Mouse (Mus musculus): ENCODE results near the gene Gm11938.
"Not testable (repeated sequence)": the region's sequence is repeated elsewhere in the genome, so short reads cannot be mapped to it uniquely, and the experiment has no call there.

The Gm11938 gene

GRCm38 (mm10) chr11:99603208-99603607 is at the start of gene Gm11938:
Gene Gm11938, minus strand, starts transcription at chr11:99603308.
- in situ Hi-C loops (cut with MboI, MseI) = not testable (repeated sequence)

- in situ Hi-C loops (cut with MboI, MseI) = loop anchor here (25.0 kb wide), 1 partner anchor 588 kb away; no protein-coding TSS in a partner anchor
Measured at GRCm38 (mm10) chr11:99650136-99650535, 47.0 kb upstream of the Gm11938 start, which contains the start of gene Gm11555. Gene Gm11555, minus strand, starts transcription at chr11:99650236.

GRCm38 (mm10) chr11:99646444-99646843 is 43.3 kb upstream of the Gm11938 start:
- in situ Hi-C loops (cut with MboI, MseI) = no loop called here

- in situ Hi-C loops (cut with MboI, MseI) = no loop called here
Measured at GRCm38 (mm10) chr11:99644351-99644750, 41.2 kb upstream of the Gm11938 start.

GRCm38 (mm10) chr11:99643635-99644139 is 40.6 kb upstream of the Gm11938 start, which contains the start of gene Krtap4-7:
Gene Krtap4-7, minus strand, starts transcription at chr11:99644089.
- in situ Hi-C loops (cut with MboI, MseI) = not testable (repeated sequence)

GRCm38 (mm10) chr11:99640926-99641325 is 37.8 kb upstream of the Gm11938 start:
- in situ Hi-C loops (cut with MboI, MseI) = no loop called here

GRCm38 (mm10) chr11:99637086-99637485 is 34.0 kb upstream of the Gm11938 start:
- in situ Hi-C loops (cut with MboI, MseI) = no loop called here

GRCm38 (mm10) chr11:99634653-99635134 is 31.6 kb upstream of the Gm11938 start, which contains the start of gene Krtap4-2:
Gene Krtap4-2, minus strand, starts transcription at chr11:99635084.
- in situ Hi-C loops (cut with MboI, MseI) = no loop called here

- in situ Hi-C loops (cut with MboI, MseI) = no loop called here
Measured at GRCm38 (mm10) chr11:99633293-99633692, 30.2 kb upstream of the Gm11938 start.

GRCm38 (mm10) chr11:99630890-99631289 is 27.8 kb upstream of the Gm11938 start:
- in situ Hi-C loops (cut with MboI, MseI) = no loop called here

- in situ Hi-C loops (cut with MboI, MseI) = no loop called here
Measured at GRCm38 (mm10) chr11:99628138-99628537, 25.0 kb upstream of the Gm11938 start, which contains the start of gene Krtap4-1. Gene Krtap4-1, minus strand, starts transcription at chr11:99628238.

- in situ Hi-C loops (cut with MboI, MseI) = no loop called here
Measured at GRCm38 (mm10) chr11:99620335-99620734, 17.2 kb upstream of the Gm11938 start, which contains the start of gene Gm11562. Gene Gm11562, minus strand, starts transcription at chr11:99620435.

GRCm38 (mm10) chr11:99614796-99615363 is 11.8 kb upstream of the Gm11938 start, which contains the start of gene Krtap2-4:
Gene Krtap2-4, minus strand, starts transcription at chr11:99614846.
- in situ Hi-C loops (cut with MboI, MseI) = no loop called here

- in situ Hi-C loops (cut with MboI, MseI) = not testable (repeated sequence)
Measured at GRCm38 (mm10) chr11:99610089-99610488, 7.0 kb upstream of the Gm11938 start, which contains the start of gene Gm11937. Gene Gm11937, minus strand, starts transcription at chr11:99610189.

- in situ Hi-C loops (cut with MboI, MseI) = no loop called here
Measured at GRCm38 (mm10) chr11:99609126-99609525, 6.0 kb upstream of the Gm11938 start.

- in situ Hi-C loops (cut with MboI, MseI) = not testable (repeated sequence)
Measured at GRCm38 (mm10) chr11:99597742-99598141, 5.4 kb downstream of the Gm11938 start, which contains the start of gene Krtap9-3. Gene Krtap9-3, minus strand, starts transcription at chr11:99598105.

GRCm38 (mm10) chr11:99590981-99591380 is 12.1 kb downstream of the Gm11938 start, which contains the start of gene Krtap1-3:
Gene Krtap1-3, minus strand, starts transcription at chr11:99591339.
- in situ Hi-C loops (cut with MboI, MseI) = no loop called here

GRCm38 (mm10) chr11:99585096-99585495 is 18.0 kb downstream of the Gm11938 start:
- in situ Hi-C loops (cut with MboI, MseI) = no loop called here

GRCm38 (mm10) chr11:99583245-99583704 is 19.8 kb downstream of the Gm11938 start, which contains the start of gene Krtap1-4:
Gene Krtap1-4, minus strand, starts transcription at chr11:99583654.
- in situ Hi-C loops (cut with MboI, MseI) = no loop called here

GRCm38 (mm10) chr11:99581564-99581963 is 21.5 kb downstream of the Gm11938 start:
- in situ Hi-C loops (cut with MboI, MseI) = no loop called here

- in situ Hi-C loops (cut with MboI, MseI) = no loop called here
Measured at GRCm38 (mm10) chr11:99581051-99581450, 22.1 kb downstream of the Gm11938 start.

GRCm38 (mm10) chr11:99580636-99581035 is 22.5 kb downstream of the Gm11938 start, which contains the start of gene Krtap1-5:
Gene Krtap1-5, minus strand, starts transcription at chr11:99581016.
- in situ Hi-C loops (cut with MboI, MseI) = no loop called here
